20 mouse cellular contexts compared by ENCODE assay signal in genomic region chr1:177740707-177741106, GRCm38 (mm10). TPM values are rescaled to one million over a fixed set of nuclear protein-coding genes. Genes with fewer than 3 reads are reported as not detected.
"Had no signal": no experiment of that assay in that cellular context is flagged by ENCODE, and none has a peak within 500 bp of the region (broad histone marks: within the 10 kb centered on the region; RNA-seq: fewer than 3 reads in every experiment).

No protein-coding gene starts in this region.

- H3K4me1 ChIP-seq: hindbrain, embryonic 15.5 days; limb, embryonic 15.5 days; liver, embryonic 12.5 days; midbrain, embryonic 10.5 days; neural tube, embryonic 13.5 days had no signal

- H3K4me3 ChIP-seq: hindbrain, embryonic 15.5 days; limb, embryonic 15.5 days; liver, embryonic 12.5 days; midbrain, embryonic 10.5 days; neural tube, embryonic 13.5 days had no signal

- H3K9ac ChIP-seq: hindbrain, embryonic 15.5 days; limb, embryonic 15.5 days; liver, embryonic 12.5 days; lung, embryonic 14.5 days; neural tube, embryonic 13.5 days had no signal

- DNase-seq: layer of hippocampus, adult 9-11 months; layer of hippocampus, postnatal 36 days; lung, embryonic 14.5 days; lung, postnatal 10 days; lung, postnatal 4 days; retina, postnatal 1 day; right cerebral cortex, postnatal 14 days; thymus, adult 18-20 months; thymus, postnatal 25 days had no signal

- ATAC-seq: liver, embryonic 12.5 days; midbrain, embryonic 16.5 days had no signal

- H3K27ac ChIP-seq: hindbrain, embryonic 15.5 days; limb, embryonic 15.5 days; liver, embryonic 12.5 days; midbrain, embryonic 10.5 days; neural tube, embryonic 13.5 days had no signal

- H3K4me2 ChIP-seq: hindbrain, embryonic 15.5 days; limb, embryonic 15.5 days; liver, embryonic 12.5 days; lung, embryonic 14.5 days; neural tube, embryonic 13.5 days had no signal

- H3K36me3 ChIP-seq: hindbrain, embryonic 15.5 days; limb, embryonic 15.5 days; liver, embryonic 12.5 days; midbrain, embryonic 10.5 days; neural tube, embryonic 13.5 days had no signal

- H3K27me3 ChIP-seq: hindbrain, embryonic 15.5 days; limb, embryonic 15.5 days; liver, embryonic 12.5 days; neural tube, embryonic 13.5 days had no signal

- H3K9me3 ChIP-seq: hindbrain, embryonic 15.5 days; limb, embryonic 15.5 days; liver, embryonic 12.5 days; midbrain, embryonic 10.5 days; neural tube, embryonic 13.5 days had no signal

RNA-seq across cellular contexts. Expression of gene 1700016C15Rik, which starts 11.1 kb away (rescaled TPM):
- total RNA-seq: layer of hippocampus, postnatal 36 days; left cerebral cortex, adult 8-10 months; left cerebral cortex, postnatal 25 days; megakaryocyte, adult 5-6 weeks had no signal
- polyA plus RNA-seq: limb, embryonic 11.5 days; limb, embryonic 15.5 days; liver, embryonic 12.5 days; liver, embryonic 16.5 days; lung, embryonic 14.5 days; midbrain, embryonic 10.5 days; midbrain, embryonic 16.5 days; neural tube, embryonic 13.5 days had no signal
